Comparison of ENCODE assay signal across 9 mouse cellular contexts in genomic region chr16:90738092-90738956, GRCm38 (mm10). TPM values are rescaled to one million over a fixed set of nuclear protein-coding genes. Genes with fewer than 3 reads are reported as not detected.
DNase-seq lines count a peak whose midpoint lies in the region; ATAC-seq and TF ChIP-seq lines count a peak whose summit lies in the region.
"Had no signal": no experiment of that assay in that cellular context is flagged by ENCODE, and none has a peak within 500 bp of the region (broad histone marks: within the 10 kb centered on the region; RNA-seq: fewer than 3 reads in every experiment).

Gene Mrap (plus strand): TSS chr16:90738207.

- no peaks in the 10 kb centered on the region for H3K36me3 ChIP-seq in midbrain, embryonic 10.5 days
- no peaks in the 10 kb centered on the region for H3K36me3 ChIP-seq in midbrain, embryonic 13.5 days
- peaks cover 22% of the 10 kb centered on the region for H3K36me3 ChIP-seq in liver, embryonic 12.5 days
- no peaks in the 10 kb centered on the region for H3K36me3 ChIP-seq in testis, adult 2 months (ENCODE audit: control insufficient read depth, insufficient read depth, low read length)

- no peak for DNase-seq in midbrain, embryonic 10.5 days (ENCODE audit: low spot score)
- peak; percentile 82 to 83 for DNase-seq in heart, adult 18-20 months
- no peak for DNase-seq in cerebellum, postnatal 10 days
- no peak for DNase-seq in cerebellum, adult 18-20 months
- no peak for DNase-seq in layer of hippocampus, postnatal 25 days (ENCODE audit: extremely low spot score in 1 of 2, low spot score in 1 of 2)

- no peak for ATAC-seq in midbrain, embryonic 13.5 days
- ATAC-seq in liver, embryonic 12.5 days: peak; percentile 87

- 87% methylated on average over 26 of the region's 26 CpGs for WGBS in midbrain, embryonic 10.5 days
- 91% methylated on average over 26 of the region's 26 CpGs for WGBS in midbrain, embryonic 13.5 days
- WGBS in liver, embryonic 12.5 days (ENCODE audit: insufficient replicate concordance): 31% methylated on average over 26 of the region's 26 CpGs

- peak; percentile 46; the same call in 1 of the 2 replicates for TF ChIP-seq CTCF in testis, adult 2 months (IDR thresholded peaks at IDR 0.05; ENCODE audit: control insufficient read depth, insufficient read depth, insufficient replicate concordance, low read depth, low read length)

- H3K9me3 ChIP-seq in midbrain, embryonic 10.5 days (replicated peaks): no peaks in the 10 kb centered on the region
- H3K9me3 ChIP-seq in midbrain, embryonic 13.5 days: no peaks in the 10 kb centered on the region
- no peaks in the 10 kb centered on the region for H3K9me3 ChIP-seq in liver, embryonic 12.5 days (replicated peaks)

- no peak for TF ChIP-seq POLR2A in testis, adult 2 months (IDR thresholded peaks at IDR 0.05; ENCODE audit: control insufficient read depth, low read depth, low read length)

- H3K4me1 ChIP-seq in midbrain, embryonic 10.5 days: 0 out of 2 replicates have a peak, but pooled peaks cover 10% of the 10 kb centered on the region
- peaks cover 12% of the 10 kb centered on the region for H3K4me1 ChIP-seq in midbrain, embryonic 13.5 days (replicated peaks)
- H3K4me1 ChIP-seq in liver, embryonic 12.5 days: peaks cover 79% of the 10 kb centered on the region
- peaks cover 2% of the 10 kb centered on the region; the same call in 1 of the 2 replicates for H3K4me1 ChIP-seq in testis, adult 2 months (ENCODE audit: control insufficient read depth, insufficient read depth, low read length)

- H3K4me3 ChIP-seq in midbrain, embryonic 10.5 days: no peak within 1 kb of the TSS
- H3K4me3 ChIP-seq in midbrain, embryonic 13.5 days (replicated peaks): no peak within 1 kb of the TSS
- peak within 1 kb of the TSS; percentile 67 for H3K4me3 ChIP-seq in liver, embryonic 12.5 days
- peak within 1 kb of the TSS; percentile 56 for H3K4me3 ChIP-seq in testis, adult 2 months (ENCODE audit: control insufficient read depth, low read depth, low read length)

- H3K4me2 ChIP-seq in midbrain, embryonic 13.5 days (replicated peaks): no peak within 1 kb of the TSS
- peak within 1 kb of the TSS; percentile 75 for H3K4me2 ChIP-seq in liver, embryonic 12.5 days

- no peak within 1 kb of the TSS for H3K9ac ChIP-seq in midbrain, embryonic 13.5 days (replicated peaks)
- peak within 1 kb of the TSS; percentile 77 for H3K9ac ChIP-seq in liver, embryonic 12.5 days

- no peaks in the 10 kb centered on the region for H3K27me3 ChIP-seq in midbrain, embryonic 10.5 days (ENCODE audit: low read depth, poor library complexity, severe bottlenecking)
- no peaks in the 10 kb centered on the region for H3K27me3 ChIP-seq in midbrain, embryonic 13.5 days
- no peaks in the 10 kb centered on the region; the same call in 1 of the 2 replicates for H3K27me3 ChIP-seq in liver, embryonic 12.5 days (replicated peaks)
- no peaks in the 10 kb centered on the region for H3K27me3 ChIP-seq in testis, adult 2 months (ENCODE audit: control insufficient read depth, insufficient read depth, low read length)

- peak within 1 kb of the TSS; percentile 55; the same call in 1 of the 2 replicates for H3K27ac ChIP-seq in midbrain, embryonic 10.5 days (replicated peaks)
- no peak within 1 kb of the TSS for H3K27ac ChIP-seq in midbrain, embryonic 13.5 days
- peak within 1 kb of the TSS; percentile 97 for H3K27ac ChIP-seq in liver, embryonic 12.5 days
- H3K27ac ChIP-seq in testis, adult 2 months (ENCODE audit: control insufficient read depth, insufficient read depth, low read depth, low read length): peak within 1 kb of the TSS; percentile 80
- H3K27ac ChIP-seq: macrophage had no signal

RNA-seq across cellular contexts. Expression of gene Mrap, which starts in this region (rescaled TPM):
- 0.98 and 2.3 TPM in 2 replicates for polyA plus RNA-seq in midbrain, embryonic 10.5 days (2016; fragmentation: Nextera tagmentation; extraction: Ambion mirVana)
- polyA plus RNA-seq in midbrain, embryonic 13.5 days (2015; fragmentation: Nextera tagmentation; extraction: Ambion mirVana): not detected in 2 replicates
- total RNA-seq in heart, adult 18-20 months (2021): 10 to 100 TPM; 17.2 to 23.7 TPM
- polyA plus RNA-seq in liver, embryonic 12.5 days (2016; fragmentation: Nextera tagmentation; extraction: Ambion mirVana): 68.2 and 69.9 TPM in 2 replicates
- 9.9 and 12.6 TPM in 2 replicates for polyA plus RNA-seq in testis, adult 2 months (2012; rRNA removed)
- total RNA-seq in layer of hippocampus, postnatal 25 days (2021): under 1 TPM in 1 of 2 experiments, not detected in 1; 0.38 TPM

Comparison
In these comparisons a context has a peak if more than half of its experiments do, and no peak if none do; other contexts are left out.
1. RNA of gene Mrap (total RNA-seq): 17.2 to 23.7 TPM in heart, adult 18-20 months; 0.38 TPM in layer of hippocampus, postnatal 25 days; every median in the first group is over 10 times any median in the second.
2. DNase-seq: peak in heart, adult 18-20 months (2 of 2); none in midbrain, embryonic 10.5 days (single experiment), cerebellum, postnatal 10 days (0 of 2), cerebellum, adult 18-20 months (0 of 2) and layer of hippocampus, postnatal 25 days (0 of 2).
3. H3K4me3 ChIP-seq: peak in liver, embryonic 12.5 days (single experiment) and testis, adult 2 months (single experiment); none in midbrain, embryonic 10.5 days (single experiment) and midbrain, embryonic 13.5 days (single experiment).